Mouse (Mus musculus) testis, adult 2 months (tissue): ENCODE results near the gene Carmil1. TPM values are rescaled to one million over a fixed set of nuclear protein-coding genes. Genes with fewer than 3 reads are reported as not detected.

Experiments used
- H3K27ac ChIP-seq: fragments of 200-500 bp; 2 replicates; pipeline ENCODE4 v1.5.1; 2012; ENCODE audit warnings: low read depth, low read length; ENCODE audit not compliant: control insufficient read depth, insufficient read depth
- H3K27me3 ChIP-seq: fragments of 200-500 bp; 2 replicates; pipeline ENCODE4 v1.6.1; 2012; ENCODE audit warnings: mild to moderate bottlenecking, low read length, moderate library complexity; ENCODE audit not compliant: control insufficient read depth, insufficient read depth
- H3K36me3 ChIP-seq: fragments of 200-500 bp; 2 replicates; pipeline ENCODE4 v1.6.1; 2012; ENCODE audit warnings: mild to moderate bottlenecking, low read length; ENCODE audit not compliant: control insufficient read depth, insufficient read depth
- H3K4me1 ChIP-seq: fragments of 200-500 bp; 2 replicates; pipeline ENCODE4 v1.6.1; 2012; ENCODE audit warnings: low read length; ENCODE audit not compliant: control insufficient read depth, insufficient read depth
- H3K4me3 ChIP-seq: fragments of 200-500 bp; 2 replicates; pipeline ENCODE4 v1.5.1; 2012; ENCODE audit warnings: low read depth, mild to moderate bottlenecking, low read length, moderate library complexity, mixed read lengths; ENCODE audit not compliant: control insufficient read depth
- CTCF ChIP-seq: fragments of 200-500 bp; IDR thresholded peaks from 2 replicates; pipeline ENCODE4 v1.5.1; 2012; ENCODE audit warnings: low read depth, mild to moderate bottlenecking, inconsistent platforms, low read length, moderate library complexity; ENCODE audit not compliant: control insufficient read depth, insufficient read depth, insufficient replicate concordance
- POLR2A ChIP-seq: fragments of 200-500 bp; IDR thresholded peaks from 2 replicates; pipeline ENCODE4 v1.6.1; 2012; ENCODE audit warnings: low read depth, mild to moderate bottlenecking, inconsistent platforms, low read length, moderate library complexity; ENCODE audit not compliant: control insufficient read depth
- polyA plus RNA-seq: library from polyadenylated mRNA; depleted of rRNA; stranded (reverse); fragments of >200 nt; gene quantifications from 2 replicates; pipeline ENCODE4 v1.2.3, GENCODE M21; 2012

Gene Carmil1
- polyA plus RNA-seq, 1 experiment: 32.8 TPM

- Histone ChIP-seq H3K27me3 (no peaks in the 10 kb centered on the region), H3K4me1 (no peaks in the 10 kb centered on the region), H3K27ac (no peak overlapping the region), H3K4me3 (no peak overlapping the region), H3K36me3 (no peaks in the 10 kb centered on the region)
- TF ChIP-seq POLR2A (no peak), CTCF (no peak)
Measured at GRCm38 (mm10) chr13:24231146-24231545, 49.4 kb downstream of the Carmil1 start.

GRCm38 (mm10) chr13:24230541-24231095, 50.0 kb downstream of the Carmil1 start:
- no peaks in the 10 kb centered on the region for H3K36me3 ChIP-seq
- H3K27ac ChIP-seq: no peak overlapping the region
- no peak overlapping the region for H3K4me3 ChIP-seq
- no peaks in the 10 kb centered on the region for H3K4me1 ChIP-seq
- no peak for TF ChIP-seq CTCF
- no peak for TF ChIP-seq POLR2A
- no peaks in the 10 kb centered on the region for H3K27me3 ChIP-seq

GRCm38 (mm10) chr13:24223425-24224201, 57.0 kb downstream of the Carmil1 start:
- Histone ChIP-seq H3K27me3 (no peaks in the 10 kb centered on the region), H3K4me1 (no peaks in the 10 kb centered on the region), H3K4me3 (no peak overlapping the region), H3K27ac (no peak overlapping the region), H3K36me3 (no peaks in the 10 kb centered on the region)
- TF ChIP-seq CTCF: no peak
- TF ChIP-seq POLR2A: no peak

GRCm38 (mm10) chr13:24220441-24220970, 60.1 kb downstream of the Carmil1 start:
- Histone ChIP-seq H3K4me3 (no peak overlapping the region), H3K27ac (no peak overlapping the region), H3K4me1 (no peaks in the 10 kb centered on the region), H3K27me3 (no peaks in the 10 kb centered on the region), H3K36me3 (no peaks in the 10 kb centered on the region)
- no peak for TF ChIP-seq CTCF
- TF ChIP-seq POLR2A: no peak

- Histone ChIP-seq H3K27me3 (no peaks in the 10 kb centered on the region), H3K4me1 (no peaks in the 10 kb centered on the region), H3K27ac (no peak overlapping the region), H3K4me3 (no peak overlapping the region), H3K36me3 (no peaks in the 10 kb centered on the region)
- no peak for TF ChIP-seq CTCF
- no peak for TF ChIP-seq POLR2A
Measured at GRCm38 (mm10) chr13:24211229-24211628, 69.4 kb downstream of the Carmil1 start.

GRCm38 (mm10) chr13:24206097-24206496, 74.5 kb downstream of the Carmil1 start:
- H3K27ac ChIP-seq: no peak overlapping the region
- H3K36me3 ChIP-seq: no peaks in the 10 kb centered on the region
- H3K4me1 ChIP-seq: no peaks in the 10 kb centered on the region
- no peak overlapping the region for H3K4me3 ChIP-seq
- no peak for TF ChIP-seq CTCF
- no peak for TF ChIP-seq POLR2A
- no peaks in the 10 kb centered on the region for H3K27me3 ChIP-seq

GRCm38 (mm10) chr13:24202314-24202713, 78.3 kb downstream of the Carmil1 start:
- Histone ChIP-seq H3K27ac (no peak overlapping the region), H3K27me3 (no peaks in the 10 kb centered on the region), H3K4me3 (no peak overlapping the region), H3K4me1 (no peaks in the 10 kb centered on the region), H3K36me3 (no peaks in the 10 kb centered on the region)
- TF ChIP-seq POLR2A: no peak
- TF ChIP-seq CTCF: no peak
